Mouse (Mus musculus) ES-Bruce4 (cell line): ENCODE results near the gene Pgap3.

ENCODE experiments used
- CTCF ChIP-seq: IDR thresholded peaks from one replicate; pipeline ENCODE4 v1.8.1; 2011; ENCODE audit warnings: low read depth, low read length
- EP300 ChIP-seq: IDR thresholded peaks from 2 replicates; pipeline ENCODE4 v1.6.1; 2011; ENCODE audit warnings: low read depth, low read length; ENCODE audit not compliant: insufficient read depth
- POLR2A ChIP-seq: IDR thresholded peaks from one replicate; pipeline ENCODE4 v1.8.1; 2011; ENCODE audit warnings: low read length; ENCODE audit not compliant: insufficient read depth

GRCm38 (mm10) chr11:98383261-98384030 lies 16.8 kb downstream of the Pgap3 start, which contains the start of gene Tcap:
- no peak for TF ChIP-seq EP300
- TF ChIP-seq CTCF: no peak
- TF ChIP-seq POLR2A: no peak
